Mouse (Mus musculus) spleen, embryonic (tissue): ENCODE measurements at regions not wholly inside any gene's neighbourhood (a gene's known extent, or its start where the extent isn't known, plus 50 kb on each side); places are given as distances from the start of the nearest gene placed in this dataset.

Source experiments
- CTCF ChIA-PET: fragments of 350-600 bp; sonication (Branson Sonifier 250); formaldehyde crosslinking; loops from one replicate; lab custom pipeline; 2022; lab: Charles Lee

- CTCF ChIA-PET = interaction anchor here (0.5 kb wide), 1 partner anchor 645 kb away, joined by 5 read pairs; no protein-coding TSS in a partner anchor
Observed at GRCm38 (mm10) chrX:37753474-37753873, 51.2 kb upstream of the Rhox5 start.

GRCm38 (mm10) chrX:37754385-37754784 is 50.3 kb upstream of the Rhox5 start:
- CTCF ChIA-PET = no interaction called here
